Mouse (Mus musculus) cerebellum, adult 9-11 months (tissue): ENCODE results near the gene Rhog.
A peak's percentile ranks its signal among the peaks of the same experiment; 100 is the strongest.
"Not testable (repeated sequence)": the region's sequence is repeated elsewhere in the genome, so short reads cannot be mapped to it uniquely, and the experiment has no call there.

Source experiments
- DNase-seq: peaks from one replicate; pipeline ENCODE4 v3.0.0; 2022

Rhog gene

GRCm38 (mm10) chr7:102255954-102256353 is at the start of gene Rhog:
Gene Rhog, minus strand, starts transcription at chr7:102256054.
- no peak for DNase-seq

GRCm38 (mm10) chr7:102305596-102305995 is 49.7 kb upstream of the Rhog start:
- no peak for DNase-seq

DNA sequence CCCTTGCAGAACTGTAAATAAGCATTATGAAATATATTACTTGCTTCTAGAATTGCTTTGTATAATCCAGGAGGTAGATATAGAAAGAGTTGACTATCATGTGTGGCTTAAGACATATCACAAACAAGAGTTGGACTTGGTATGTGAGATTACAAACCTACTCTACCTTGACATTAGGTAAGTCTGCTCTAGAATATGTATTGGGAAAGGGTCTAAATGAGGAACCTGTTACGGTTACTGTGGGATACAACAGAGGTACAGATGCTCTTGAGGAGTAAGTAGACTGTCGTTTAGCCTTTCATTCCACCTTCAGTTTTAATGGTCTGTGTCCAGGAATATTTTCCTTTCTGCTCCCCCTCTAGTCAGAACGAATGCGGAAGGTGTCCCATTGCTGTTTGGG is 46.6 kb upstream of the Rhog start:
- no peak for DNase-seq

DNA sequence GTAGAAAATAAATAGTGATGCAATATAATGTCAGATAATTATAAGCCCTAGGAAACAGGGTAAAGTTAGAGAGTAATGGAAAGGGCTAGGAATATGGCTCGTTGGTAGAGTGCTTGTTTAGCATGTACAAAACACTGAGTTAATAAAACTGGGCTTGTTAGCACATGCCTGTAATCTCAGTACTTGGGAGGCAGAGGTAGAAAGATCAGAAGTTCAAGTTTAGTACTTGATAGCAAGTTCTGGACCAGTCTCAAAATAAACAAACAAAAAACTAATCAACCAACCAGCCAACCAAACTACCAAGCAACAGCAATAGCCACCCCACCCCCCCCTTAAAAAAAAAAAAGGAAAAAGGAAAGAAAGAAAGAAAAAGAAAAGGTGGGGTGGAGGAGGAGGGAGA is 44.9 kb upstream of the Rhog start:
- DNase-seq, result no peak

DNA sequence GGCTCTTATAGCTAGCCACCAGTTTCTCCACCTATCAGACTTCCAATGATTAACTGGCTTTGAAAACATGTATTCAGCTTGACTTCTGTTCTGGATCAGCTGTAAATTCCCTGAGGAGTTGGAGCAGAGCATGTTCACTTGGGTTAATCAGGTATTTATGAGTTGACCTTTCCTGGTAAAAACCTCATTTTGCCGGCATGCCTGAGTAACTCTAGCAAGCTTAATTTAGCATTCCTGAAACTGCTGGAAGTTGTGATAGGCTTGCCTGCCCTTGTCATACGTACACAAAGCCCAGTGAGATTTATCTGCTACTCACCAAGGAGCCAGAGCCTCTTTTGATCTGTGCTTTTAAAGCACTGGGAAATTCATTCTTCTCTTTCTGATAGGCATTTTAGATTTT is 37.4 kb upstream of the Rhog start:
- DNase-seq, result no peak

- no peak for DNase-seq
These were observed 36.4 kb upstream of the Rhog start for GRCm38 (mm10) chr7:102292228-102292627.

DNA sequence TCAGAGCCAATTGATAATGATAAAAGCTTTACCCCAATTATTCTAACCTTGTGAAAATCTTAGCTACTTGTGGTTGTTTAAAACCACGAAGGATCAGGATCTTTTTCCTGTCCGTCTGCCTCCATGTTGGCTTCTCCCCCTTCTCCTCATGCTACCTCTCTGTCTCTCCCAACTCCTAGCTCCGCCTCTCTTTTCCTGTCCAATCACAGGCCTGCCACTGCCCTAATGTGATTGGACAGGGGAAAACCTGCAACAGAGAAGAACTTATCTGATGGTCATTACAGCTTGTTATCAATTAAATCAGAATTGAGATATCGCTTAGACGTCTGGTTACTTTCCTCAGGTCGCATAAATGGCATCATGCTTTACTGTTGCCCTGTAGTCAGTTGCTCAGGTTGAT is 33.6 kb upstream of the Rhog start:
- DNase-seq, result no peak

DNA sequence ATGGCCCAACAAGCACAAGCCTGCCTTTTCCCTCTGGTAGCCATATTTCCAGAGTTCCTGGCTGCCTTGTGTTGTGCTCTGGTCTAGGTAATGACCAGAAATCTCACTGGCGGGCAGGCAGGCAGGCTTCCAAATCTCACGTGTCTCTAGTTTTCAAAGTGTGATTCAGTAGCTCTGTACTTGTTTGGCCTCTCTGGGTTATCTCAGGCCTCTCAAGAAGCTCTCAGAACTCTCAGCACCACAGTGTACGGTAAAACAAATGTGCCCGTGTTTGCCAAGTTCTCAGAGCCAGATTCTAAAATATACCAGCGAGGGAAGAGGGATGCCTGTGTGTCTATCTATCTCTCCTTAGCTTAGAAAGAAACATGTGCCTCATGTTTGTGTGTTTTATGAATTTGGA is 26.4 kb upstream of the Rhog start:
- DNase-seq, result no peak

- no peak for DNase-seq
These were observed 25.5 kb upstream of the Rhog start for GRCm38 (mm10) chr7:102281403-102281802.

GRCm38 (mm10) chr7:102272422-102272948 is 16.6 kb upstream of the Rhog start:
- no peak for DNase-seq

DNA sequence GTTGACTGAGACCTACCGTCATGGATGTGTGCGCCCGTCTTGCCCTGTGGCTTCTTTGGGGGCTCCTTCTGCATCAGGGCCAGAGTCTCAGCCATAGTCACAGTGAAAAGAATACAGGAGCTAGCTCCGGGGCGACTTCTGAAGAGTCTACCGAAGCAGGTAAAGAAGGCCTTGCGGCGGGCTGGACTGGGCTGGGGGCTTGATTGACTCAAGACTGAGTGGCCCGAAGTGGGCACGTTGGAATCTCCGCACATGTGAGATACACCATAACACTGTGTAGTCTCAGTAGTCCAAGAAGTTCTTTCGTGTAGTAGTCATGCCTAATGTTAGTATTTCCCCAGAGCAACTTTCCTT is 12.5 kb upstream of the Rhog start:
- no peak for DNase-seq

DNA sequence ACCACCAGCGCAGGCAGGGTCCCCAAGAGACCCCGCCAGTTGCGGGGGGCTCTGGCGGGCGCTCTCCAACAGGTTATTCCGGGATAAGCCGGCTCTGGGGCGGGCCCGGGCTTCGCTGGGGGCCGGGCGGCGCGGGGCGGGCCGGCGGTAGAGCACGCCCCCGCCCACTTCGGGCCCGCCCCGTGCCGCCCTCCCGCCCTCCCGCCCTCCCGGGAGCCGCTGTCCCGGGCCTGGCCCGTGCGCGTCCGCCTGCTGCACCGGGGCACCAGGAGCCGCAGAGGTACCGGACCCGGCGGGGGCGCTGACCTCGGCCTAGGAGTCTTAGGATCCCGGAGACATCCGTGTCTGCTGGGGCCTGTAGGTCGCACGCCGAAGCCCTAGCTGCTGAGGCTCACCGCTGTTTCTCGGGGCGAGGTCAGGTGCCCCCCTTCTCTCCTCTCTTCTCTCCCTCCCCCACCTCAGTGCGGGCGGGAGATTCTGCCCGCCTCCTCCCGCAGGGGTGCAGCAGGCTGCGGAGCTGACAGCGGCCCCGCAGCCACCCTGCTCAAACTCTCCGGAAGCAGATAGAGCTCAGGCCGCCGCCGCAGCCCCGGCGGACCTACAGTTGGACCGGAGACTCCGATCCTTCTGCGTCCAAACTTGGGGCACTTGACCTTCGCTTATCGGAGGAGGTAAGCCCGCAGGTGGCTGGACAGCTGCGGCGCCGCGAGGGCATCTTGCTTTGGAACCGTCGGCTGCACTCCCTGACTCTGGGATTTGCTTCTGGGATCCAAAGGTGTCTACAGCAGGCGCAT is 11.9 kb upstream of the Rhog start, which contains the start of gene Stim1:
Stim1 (plus strand) TSS at position 206 of the 794 bp plus-strand sequence.
- DNase-seq, result peak; percentile 79

- DNase-seq, result peak; percentile 94
These were observed 11.3 kb upstream of the Rhog start for GRCm38 (mm10) chr7:102267113-102267579.

DNA sequence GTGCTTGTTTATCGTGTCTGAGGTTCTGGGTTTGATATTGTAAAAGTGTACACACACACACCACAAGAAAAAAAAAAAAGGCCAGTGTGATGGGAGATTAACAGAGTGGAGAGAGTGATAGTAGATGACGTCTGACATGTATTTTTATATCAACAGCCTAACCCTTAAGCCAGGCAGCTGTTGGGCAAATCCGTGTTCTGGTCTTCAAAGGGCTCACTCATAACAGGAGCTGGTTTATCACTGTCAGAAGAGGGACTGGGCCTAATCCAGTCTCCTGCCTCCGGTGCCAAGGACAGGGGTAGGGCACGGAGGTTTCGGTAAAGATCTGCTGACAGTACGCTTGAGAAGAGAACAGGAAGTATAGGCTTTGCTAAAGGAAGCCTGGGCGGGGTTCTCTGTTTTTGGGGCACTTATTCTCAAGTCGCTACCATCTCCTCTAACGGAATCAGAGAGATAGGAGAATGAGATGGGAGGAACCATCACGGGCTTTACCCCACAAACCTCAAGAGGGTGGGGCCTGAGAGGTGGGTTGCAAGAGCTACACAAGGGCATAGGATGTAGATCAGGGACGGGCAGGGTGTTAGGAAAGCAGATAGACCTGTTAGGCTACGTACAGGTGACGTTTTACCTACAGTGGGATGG is 10.7 kb upstream of the Rhog start:
- DNase-seq, result no peak

DNA sequence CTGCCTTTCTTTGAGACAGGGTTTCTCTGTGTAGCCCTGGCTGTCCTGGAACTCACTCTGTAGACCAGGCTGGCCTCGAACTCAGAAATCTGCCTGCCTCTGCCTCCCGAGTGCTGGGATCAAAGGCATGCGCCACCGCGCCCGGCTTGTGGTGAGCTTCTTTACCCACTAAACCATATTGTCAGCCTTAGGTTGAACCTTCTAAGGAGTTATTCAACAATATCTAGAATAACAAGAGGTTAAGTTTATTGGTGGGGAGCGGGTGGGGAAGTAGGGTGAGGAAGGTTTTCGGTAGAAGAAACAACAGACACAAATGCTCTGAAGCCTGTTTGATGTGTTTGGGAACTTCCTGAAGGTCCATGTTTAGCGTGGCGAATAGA is 10.2 kb upstream of the Rhog start:
- DNase-seq, result not testable (repeated sequence)

- DNase-seq, result no peak
These were observed 7.2 kb upstream of the Rhog start for GRCm38 (mm10) chr7:102263020-102263419.

GRCm38 (mm10) chr7:102260518-102260917 is 4.7 kb upstream of the Rhog start:
- no peak for DNase-seq

DNA sequence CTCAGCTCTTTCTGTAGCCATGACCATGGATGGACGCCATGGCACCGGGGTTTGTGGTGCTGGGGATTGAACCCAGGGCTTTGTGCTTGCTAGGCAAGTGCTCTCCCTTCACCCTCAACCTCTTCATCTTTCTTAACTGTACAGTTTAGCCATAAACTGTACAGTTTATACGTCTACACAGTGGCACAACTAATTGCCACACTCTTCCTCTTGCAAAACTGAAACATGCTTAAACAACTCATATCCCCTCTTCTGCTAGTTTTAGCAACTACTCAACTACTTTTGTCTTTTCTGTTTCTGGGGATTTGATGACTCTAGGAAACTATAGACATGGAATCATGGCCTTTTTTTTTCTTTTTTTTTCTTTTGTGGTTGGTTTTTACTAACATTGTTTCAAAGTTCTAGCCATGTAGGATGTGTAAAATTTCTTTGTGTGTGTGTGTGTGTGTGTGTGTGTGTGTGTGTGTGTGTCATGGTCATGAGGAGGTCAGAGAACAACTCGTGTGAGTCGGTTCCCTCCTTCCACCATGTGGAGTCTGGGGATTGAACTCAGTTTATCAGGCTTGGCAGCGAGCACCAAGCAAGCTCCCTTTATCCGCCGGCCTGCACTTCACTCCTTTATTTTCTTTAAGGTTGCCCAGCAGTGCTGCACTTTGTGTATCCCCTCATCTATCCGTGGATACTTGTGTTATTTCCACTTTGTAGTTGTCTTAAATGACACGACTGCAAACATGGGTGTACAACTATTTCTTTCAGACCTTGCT is 4.0 kb upstream of the Rhog start:
- DNase-seq, result no peak

GRCm38 (mm10) chr7:102258753-102259152 is 2.9 kb upstream of the Rhog start:
- DNase-seq, result no peak

DNA sequence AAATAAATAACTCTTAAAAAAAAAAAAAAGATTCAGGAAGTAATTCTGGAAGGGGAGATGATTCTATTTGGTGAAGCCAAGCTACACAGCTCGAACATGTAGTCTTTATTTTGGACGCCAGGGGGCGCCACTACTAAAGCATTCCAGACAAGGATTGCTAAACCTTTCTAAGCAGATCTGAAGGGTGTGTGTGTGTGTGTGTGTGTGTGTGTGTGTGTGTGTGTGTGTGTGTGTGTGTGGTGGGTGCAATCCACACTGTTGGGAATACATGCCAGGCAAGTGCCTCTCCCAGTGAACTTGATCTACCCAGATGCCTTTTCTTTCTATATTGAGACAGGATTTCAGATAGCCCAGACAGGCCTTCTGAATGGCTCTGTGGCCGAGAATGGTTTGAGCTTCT is 2.3 kb upstream of the Rhog start:
- peak; percentile 66 for DNase-seq

- DNase-seq, result no peak
These were observed 782 bp upstream of the Rhog start for GRCm38 (mm10) chr7:102256636-102257035.

DNA sequence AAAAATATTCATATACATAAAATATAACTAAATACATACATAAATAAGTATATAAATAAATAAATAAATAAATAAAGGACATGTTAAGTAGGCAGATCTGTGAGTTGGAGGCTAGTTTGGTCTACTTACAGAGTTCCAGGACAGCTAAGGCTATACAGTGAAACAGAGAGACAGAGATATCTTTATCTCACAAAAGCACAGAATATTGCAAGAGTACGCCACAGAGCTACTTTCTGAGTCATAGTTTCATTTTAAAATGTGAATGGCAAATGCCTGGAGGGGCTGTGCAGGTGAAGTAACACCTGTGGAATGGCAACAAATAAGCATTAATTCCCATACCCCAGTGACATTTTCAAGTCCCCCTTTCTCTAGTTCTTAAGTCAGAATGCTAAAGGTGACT is 2.2 kb downstream of the Rhog start:
- no peak for DNase-seq

GRCm38 (mm10) chr7:102250631-102251214 is 5.1 kb downstream of the Rhog start:
- peak; percentile 89 for DNase-seq
